Mouse (Mus musculus): ENCODE data around the gene Shprh. TPM values are rescaled to one million over a fixed set of nuclear protein-coding genes. Genes with fewer than 3 reads are reported as not detected.

Shprh gene
- polyA plus RNA-seq (2015; fragmentation: Nextera tagmentation; extraction: Ambion mirVana): 21.2 and 23.2 TPM in 2 replicates

DNA sequence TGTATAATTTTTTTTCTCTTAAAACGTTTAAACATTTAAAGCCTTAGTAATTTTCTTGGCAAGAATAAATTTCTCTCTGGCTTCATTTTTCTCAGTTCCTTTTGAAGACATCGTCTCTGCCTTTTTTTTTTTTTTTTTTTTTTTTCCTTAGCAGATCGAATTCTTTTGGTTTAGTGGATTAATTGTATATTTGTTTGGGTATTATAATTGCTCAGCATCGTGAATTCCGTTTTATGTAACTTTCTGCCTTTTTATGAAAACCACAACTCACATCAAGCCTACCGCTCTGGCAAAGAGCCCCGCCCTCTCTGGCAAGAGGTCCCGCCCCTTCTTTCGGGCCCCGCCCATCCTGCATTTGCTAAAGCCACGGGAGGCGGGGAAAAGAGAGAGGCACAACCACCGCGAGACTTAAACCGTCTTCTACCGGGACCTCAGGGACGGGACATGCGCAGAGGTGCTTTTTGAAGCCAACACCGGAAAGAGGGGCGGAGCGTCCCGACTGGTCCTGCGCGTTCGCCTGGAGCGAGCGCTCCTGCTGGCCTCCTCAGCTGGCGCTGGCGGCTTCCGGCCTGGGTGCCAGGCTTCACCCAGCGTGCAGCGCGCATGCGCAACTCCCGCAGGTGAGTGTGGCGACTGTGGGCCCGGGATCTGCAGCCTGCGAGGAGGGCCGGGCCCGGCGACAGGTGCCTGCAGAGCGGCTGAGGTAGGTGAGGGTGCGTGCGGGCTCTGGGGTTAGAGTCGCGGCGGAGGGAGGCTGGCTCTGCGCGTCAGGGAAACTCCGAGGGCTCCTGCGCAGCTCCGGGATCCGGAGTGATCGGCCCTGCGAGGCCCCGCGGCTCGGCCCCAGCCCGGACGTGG lies at the start of gene Shprh:
Gene Shprh (plus strand): TSS at position 544 of the 858 bp plus-strand sequence.
- H3K36me3 ChIP-seq (ENCODE audit: control insufficient read depth, insufficient read depth, low read length): 0 out of 2 replicates have a peak, but pooled peaks cover 4% of the 10 kb centered on the region
- WGBS: 1% methylated on average over 60 of the region's 60 CpGs
- peak within 1 kb of the TSS; percentile 92 for H3K9ac ChIP-seq (ENCODE audit: low read depth, low read length)
- H3K4me3 ChIP-seq (ENCODE audit: low read depth, low read length): peak within 1 kb of the TSS; percentile 68
- H3K27me3 ChIP-seq (ENCODE audit: control insufficient read depth, insufficient read depth, low read depth, low read length): no peaks in the 10 kb centered on the region
- H3K4me1 ChIP-seq (ENCODE audit: control insufficient read depth, insufficient read depth, low read length): peaks cover 30% of the 10 kb centered on the region
- no peaks in the 10 kb centered on the region for H3K9me3 ChIP-seq (replicated peaks; ENCODE audit: control insufficient read depth, low read length, poor library complexity, severe bottlenecking)
- H3K4me2 ChIP-seq (ENCODE audit: low read length): peak within 1 kb of the TSS; percentile 81
- peak; percentile 100 for ATAC-seq
- peak within 1 kb of the TSS; percentile 79 for H3K27ac ChIP-seq (ENCODE audit: low read length)

DNA sequence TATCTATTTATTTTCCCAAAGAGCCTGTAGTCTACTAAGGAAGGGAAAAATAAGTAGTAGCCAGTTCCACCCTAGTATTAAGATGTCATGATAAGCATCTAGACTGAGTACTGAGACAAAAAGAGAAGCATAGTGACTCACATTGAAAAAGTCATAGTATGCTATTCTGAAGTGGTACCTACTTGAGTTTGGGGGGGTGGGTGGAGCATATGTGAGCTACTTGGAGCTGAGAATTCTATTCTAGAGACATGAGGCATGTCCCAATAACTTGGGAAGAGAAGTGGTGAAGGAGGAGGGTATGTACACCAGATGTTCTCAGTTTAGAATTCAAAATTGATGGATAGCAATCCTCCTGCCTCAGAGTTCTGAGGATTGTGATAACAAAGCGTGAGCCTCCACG lies 27.4 kb upstream of the Shprh start:
- H3K4me3 ChIP-seq (ENCODE audit: low read depth, low read length): no peak overlapping the region
- no peak overlapping the region for H3K27ac ChIP-seq (ENCODE audit: low read length)
- no peaks in the 10 kb centered on the region; the same call in 1 of the 2 replicates for H3K9me3 ChIP-seq (replicated peaks; ENCODE audit: control insufficient read depth, low read length, poor library complexity, severe bottlenecking)
- no peaks in the 10 kb centered on the region for H3K27me3 ChIP-seq (ENCODE audit: control insufficient read depth, insufficient read depth, low read depth, low read length)
- H3K4me2 ChIP-seq (ENCODE audit: low read length): no peak overlapping the region
- ATAC-seq: no peak
- no peak overlapping the region for H3K9ac ChIP-seq (ENCODE audit: low read depth, low read length)
- no peaks in the 10 kb centered on the region for H3K36me3 ChIP-seq (ENCODE audit: control insufficient read depth, insufficient read depth, low read length)
- 96% methylated on average over 2 of the region's 2 CpGs for WGBS
- no peaks in the 10 kb centered on the region for H3K4me1 ChIP-seq (ENCODE audit: control insufficient read depth, insufficient read depth, low read length)

DNA sequence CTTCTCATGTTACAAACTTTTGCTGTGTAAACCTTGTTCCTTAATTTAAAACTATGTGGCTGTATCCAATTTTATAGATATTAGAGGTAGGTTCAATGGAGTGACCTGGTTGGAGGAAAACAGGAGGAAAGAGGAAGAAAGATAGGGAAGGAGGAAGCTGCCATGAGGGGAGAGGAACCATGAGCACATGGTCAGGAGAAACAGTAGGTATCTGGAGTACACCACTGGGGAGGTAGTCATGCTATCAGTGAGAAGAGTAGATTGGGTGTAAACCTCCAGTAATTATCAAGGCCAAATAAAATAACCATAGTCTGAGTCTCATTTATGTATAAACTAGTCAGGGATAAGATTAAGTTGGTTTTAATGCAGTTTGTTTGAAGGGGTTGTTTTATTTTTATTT lies 3.6 kb upstream of the Shprh start:
- ATAC-seq: no peak
- Histone ChIP-seq H3K27me3 (ENCODE audit: control insufficient read depth, insufficient read depth, low read depth, low read length) (no peaks in the 10 kb centered on the region), H3K9me3 (replicated peaks; ENCODE audit: control insufficient read depth, low read length, poor library complexity, severe bottlenecking) (no peaks in the 10 kb centered on the region), H3K36me3 (ENCODE audit: control insufficient read depth, insufficient read depth, low read length) (no peaks in the 10 kb centered on the region), H3K4me3 (ENCODE audit: low read depth, low read length) (no peak overlapping the region), H3K4me1 (ENCODE audit: control insufficient read depth, insufficient read depth, low read length) (peaks cover 6% of the 10 kb centered on the region), H3K27ac (ENCODE audit: low read length) (no peak overlapping the region), H3K9ac (ENCODE audit: low read depth, low read length) (no peak overlapping the region), H3K4me2 (ENCODE audit: low read length) (no peak overlapping the region)

DNA sequence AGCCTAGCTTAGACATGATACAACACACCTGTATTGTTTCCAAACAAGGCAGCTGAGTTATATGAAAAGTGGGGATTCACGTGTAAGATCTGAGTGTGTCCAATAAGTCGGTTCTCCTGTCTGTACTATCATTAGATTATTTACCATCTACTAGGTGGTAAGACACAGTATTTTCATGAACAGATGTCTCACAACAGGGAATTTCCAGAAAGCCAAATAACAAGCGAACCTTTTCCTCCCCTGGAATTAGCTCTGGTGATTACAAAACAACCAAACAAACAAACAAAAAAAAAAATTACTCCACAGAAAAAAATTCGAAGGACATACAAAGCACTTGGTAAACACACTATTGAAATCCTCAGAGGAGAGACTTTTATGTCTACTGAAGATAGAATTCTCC lies 781 bp upstream of the Shprh start:
- Histone ChIP-seq H3K4me1 (ENCODE audit: control insufficient read depth, insufficient read depth, low read length) (peaks cover 29% of the 10 kb centered on the region), H3K4me3 (ENCODE audit: low read depth, low read length) (no peak overlapping the region), H3K4me2 (ENCODE audit: low read length) (no peak overlapping the region), H3K9ac (ENCODE audit: low read depth, low read length) (no peak overlapping the region), H3K27me3 (ENCODE audit: control insufficient read depth, insufficient read depth, low read depth, low read length) (no peaks in the 10 kb centered on the region), H3K36me3 (ENCODE audit: control insufficient read depth, insufficient read depth, low read length) (0 out of 2 replicates have a peak, but pooled peaks cover 4% of the 10 kb centered on the region), H3K9me3 (replicated peaks; ENCODE audit: control insufficient read depth, low read length, poor library complexity, severe bottlenecking) (no peaks in the 10 kb centered on the region), H3K27ac (ENCODE audit: low read length) (no peak overlapping the region)
- no peak for ATAC-seq
- 84% methylated on average over 4 of the region's 4 CpGs for WGBS

DNA sequence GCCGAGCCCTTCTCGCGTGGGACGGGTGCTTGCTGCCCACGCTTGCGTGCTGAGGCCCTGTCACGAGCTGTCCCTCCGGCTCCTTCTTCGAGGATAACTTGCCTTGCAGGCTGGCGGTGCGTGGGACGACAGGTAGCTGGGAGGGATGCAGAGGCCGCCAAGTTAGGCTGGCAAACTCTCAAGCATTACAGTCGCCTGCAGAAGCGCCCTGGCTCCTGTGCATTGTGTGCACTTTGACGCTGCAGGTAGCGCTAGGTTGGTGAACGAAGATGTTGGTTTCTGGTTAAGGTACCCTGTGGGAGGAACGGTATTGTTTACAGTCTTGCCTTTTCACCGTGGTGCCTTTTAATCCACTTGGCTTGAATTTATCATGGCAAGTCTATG lies 507 bp downstream of the Shprh start:
- Histone ChIP-seq H3K4me3 (ENCODE audit: low read depth, low read length) (peak overlapping the region; percentile 68), H3K36me3 (ENCODE audit: control insufficient read depth, insufficient read depth, low read length) (0 out of 2 replicates have a peak, but pooled peaks cover 4% of the 10 kb centered on the region), H3K4me1 (ENCODE audit: control insufficient read depth, insufficient read depth, low read length) (peaks cover 34% of the 10 kb centered on the region), H3K4me2 (ENCODE audit: low read length) (peak overlapping the region; percentile 81), H3K9ac (ENCODE audit: low read depth, low read length) (peak overlapping the region; percentile 92), H3K9me3 (replicated peaks; ENCODE audit: control insufficient read depth, low read length, poor library complexity, severe bottlenecking) (no peaks in the 10 kb centered on the region), H3K27ac (ENCODE audit: low read length) (peak overlapping the region; percentile 79), H3K27me3 (ENCODE audit: control insufficient read depth, insufficient read depth, low read depth, low read length) (no peaks in the 10 kb centered on the region)
- ATAC-seq: no peak
- WGBS: under 1% methylated on average over 20 of the region's 20 CpGs

DNA sequence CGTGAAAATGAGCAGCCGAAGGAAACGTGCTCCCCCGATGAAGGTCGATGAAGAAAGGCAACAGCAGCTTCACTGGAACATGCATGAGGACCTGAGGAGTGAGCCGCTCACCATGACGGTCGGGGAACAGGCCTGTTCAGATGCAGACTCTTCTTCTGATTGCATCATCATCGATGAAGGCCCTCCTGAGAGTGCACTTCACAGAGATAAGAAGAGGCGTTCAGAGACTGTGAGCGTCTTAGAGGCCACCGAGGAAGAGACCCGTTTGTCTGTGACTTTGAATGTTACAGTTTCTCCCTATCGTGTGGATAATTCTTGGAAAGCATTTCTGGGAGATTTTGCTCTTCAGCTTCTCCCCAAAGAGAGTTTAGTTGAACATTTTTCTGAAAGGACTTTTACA lies 2.4 kb downstream of the Shprh start:
- Histone ChIP-seq H3K4me2 (ENCODE audit: low read length) (no peak overlapping the region), H3K27me3 (ENCODE audit: control insufficient read depth, insufficient read depth, low read depth, low read length) (no peaks in the 10 kb centered on the region), H3K9ac (ENCODE audit: low read depth, low read length) (no peak overlapping the region), H3K4me3 (ENCODE audit: low read depth, low read length) (no peak overlapping the region), H3K9me3 (replicated peaks; ENCODE audit: control insufficient read depth, low read length, poor library complexity, severe bottlenecking) (no peaks in the 10 kb centered on the region), H3K4me1 (ENCODE audit: control insufficient read depth, insufficient read depth, low read length) (peaks cover 35% of the 10 kb centered on the region), H3K27ac (ENCODE audit: low read length) (no peak overlapping the region), H3K36me3 (ENCODE audit: control insufficient read depth, insufficient read depth, low read length) (0 out of 2 replicates have a peak, but pooled peaks cover 6% of the 10 kb centered on the region)
- WGBS: 97% methylated on average over 14 of the region's 14 CpGs
- ATAC-seq: no peak

DNA sequence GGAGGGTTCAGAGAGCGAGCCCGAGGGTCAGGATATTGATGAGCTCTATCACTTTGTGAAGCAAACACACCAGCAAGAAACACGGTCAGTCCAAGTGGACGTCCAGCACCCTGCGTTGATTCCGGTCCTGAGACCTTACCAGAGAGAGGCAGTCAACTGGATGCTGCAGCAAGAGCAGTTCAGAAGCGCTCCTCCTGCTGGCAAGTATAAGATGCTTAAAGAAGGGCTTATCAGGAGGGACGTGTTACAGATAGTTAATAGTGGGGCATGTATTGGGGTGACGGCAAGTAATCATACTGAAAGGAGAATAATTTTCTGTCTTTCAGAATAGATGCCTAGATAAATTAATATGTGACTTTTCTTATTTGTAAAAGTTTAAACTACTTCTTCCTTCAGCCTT lies 7.8 kb downstream of the Shprh start:
- Histone ChIP-seq H3K4me1 (ENCODE audit: control insufficient read depth, insufficient read depth, low read length) (peaks cover 18% of the 10 kb centered on the region), H3K9me3 (replicated peaks; ENCODE audit: control insufficient read depth, low read length, poor library complexity, severe bottlenecking) (no peaks in the 10 kb centered on the region), H3K9ac (ENCODE audit: low read depth, low read length) (no peak overlapping the region), H3K36me3 (ENCODE audit: control insufficient read depth, insufficient read depth, low read length) (peaks cover 18% of the 10 kb centered on the region), H3K4me2 (ENCODE audit: low read length) (no peak overlapping the region), H3K27ac (ENCODE audit: low read length) (no peak overlapping the region), H3K4me3 (ENCODE audit: low read depth, low read length) (no peak overlapping the region), H3K27me3 (ENCODE audit: control insufficient read depth, insufficient read depth, low read depth, low read length) (no peaks in the 10 kb centered on the region)
- ATAC-seq: no peak
- 82% methylated on average over 9 of the region's 9 CpGs for WGBS

DNA sequence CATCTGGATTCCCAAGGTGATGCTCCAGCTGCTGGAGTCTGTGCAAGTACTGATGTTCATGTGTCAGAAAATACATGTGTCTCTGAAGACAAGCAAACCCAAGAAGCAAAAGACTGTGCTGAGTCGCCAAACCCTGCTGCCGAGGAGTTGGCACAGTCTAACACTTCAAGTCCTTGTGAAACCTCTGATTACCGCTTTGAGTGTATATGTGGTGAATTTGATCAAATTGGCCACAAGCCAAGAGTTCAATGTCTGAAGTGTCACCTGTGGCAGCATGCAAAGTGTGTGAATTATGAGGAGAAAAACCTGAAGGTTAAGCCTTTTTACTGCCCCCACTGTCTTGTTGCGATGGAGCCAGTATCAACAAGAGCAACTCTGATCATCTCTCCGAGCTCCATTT lies 15.3 kb downstream of the Shprh start:
- Histone ChIP-seq H3K4me2 (ENCODE audit: low read length) (no peak overlapping the region), H3K9ac (ENCODE audit: low read depth, low read length) (no peak overlapping the region), H3K27me3 (ENCODE audit: control insufficient read depth, insufficient read depth, low read depth, low read length) (no peaks in the 10 kb centered on the region), H3K4me1 (ENCODE audit: control insufficient read depth, insufficient read depth, low read length) (no peaks in the 10 kb centered on the region), H3K4me3 (ENCODE audit: low read depth, low read length) (no peak overlapping the region), H3K36me3 (ENCODE audit: control insufficient read depth, insufficient read depth, low read length) (peaks cover 27% of the 10 kb centered on the region), H3K27ac (ENCODE audit: low read length) (no peak overlapping the region), H3K9me3 (replicated peaks; ENCODE audit: control insufficient read depth, low read length, poor library complexity, severe bottlenecking) (no peaks in the 10 kb centered on the region)
- 93% methylated on average over 5 of the region's 5 CpGs for WGBS
- no peak for ATAC-seq

DNA sequence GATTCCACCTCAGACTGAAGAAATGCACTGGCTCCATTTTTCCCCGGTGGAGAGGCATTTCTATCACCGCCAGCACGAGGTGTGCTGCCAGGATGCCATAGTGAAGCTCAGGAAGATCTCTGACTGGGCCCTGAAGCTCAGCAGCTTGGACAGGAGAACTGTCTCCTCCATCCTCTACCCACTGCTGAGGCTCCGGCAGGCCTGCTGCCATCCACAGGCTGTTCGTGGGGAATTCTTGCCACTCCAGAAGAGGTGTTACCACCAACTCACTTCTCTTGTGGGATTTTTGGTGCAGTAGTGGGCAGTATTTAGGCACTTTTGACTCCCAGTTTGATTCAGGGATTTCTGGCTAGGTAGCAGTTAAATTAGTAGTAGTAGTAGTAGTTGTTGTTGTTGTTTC lies 21.0 kb downstream of the Shprh start:
- Histone ChIP-seq H3K4me1 (ENCODE audit: control insufficient read depth, insufficient read depth, low read length) (no peaks in the 10 kb centered on the region), H3K36me3 (ENCODE audit: control insufficient read depth, insufficient read depth, low read length) (peaks cover 35% of the 10 kb centered on the region), H3K27ac (ENCODE audit: low read length) (no peak overlapping the region), H3K4me3 (ENCODE audit: low read depth, low read length) (no peak overlapping the region), H3K9ac (ENCODE audit: low read depth, low read length) (no peak overlapping the region), H3K27me3 (ENCODE audit: control insufficient read depth, insufficient read depth, low read depth, low read length) (no peaks in the 10 kb centered on the region), H3K4me2 (ENCODE audit: low read length) (no peak overlapping the region), H3K9me3 (replicated peaks; ENCODE audit: control insufficient read depth, low read length, poor library complexity, severe bottlenecking) (no peaks in the 10 kb centered on the region)
- WGBS: 97% methylated on average over 5 of the region's 5 CpGs
- ATAC-seq: no peak

Data from midbrain, embryonic 16.5 days (tissue).